ENCODE assay signal across 8 mouse cellular contexts in genomic region chr13:99239161-99239530, GRCm38 (mm10). TPM values are rescaled to one million over a fixed set of nuclear protein-coding genes. Genes with fewer than 3 reads are reported as not detected.
A peak's percentile ranks its signal among the peaks of the same experiment; 100 is the strongest.
DNase-seq lines count a peak whose midpoint lies in the region; ATAC-seq lines count a peak whose summit lies in the region.

No protein-coding gene starts in this region.

- H3K4me1 ChIP-seq in kidney, embryonic 15.5 days, result peaks cover 58% of the 10 kb centered on the region
- peaks cover 28% of the 10 kb centered on the region for H3K4me1 ChIP-seq in embryonic facial prominence, embryonic 13.5 days
- peaks cover 27% of the 10 kb centered on the region for H3K4me1 ChIP-seq in neural tube, embryonic 13.5 days (replicated peaks)

- DNase-seq in kidney, adult 18-20 months, result no peak
- DNase-seq in kidney, postnatal 4 days, result peak; percentile 55 to 72
- no peak for DNase-seq in thymus, postnatal 36 days
- DNase-seq in thymus, postnatal 0 days (ENCODE audit: low spot score), result no peak
- DNase-seq in thymus, postnatal 25 days, result no peak

- H3K9me3 ChIP-seq in kidney, embryonic 15.5 days (replicated peaks), result no peaks in the 10 kb centered on the region
- H3K9me3 ChIP-seq in embryonic facial prominence, embryonic 13.5 days, result no peaks in the 10 kb centered on the region
- no peaks in the 10 kb centered on the region for H3K9me3 ChIP-seq in neural tube, embryonic 13.5 days

- no peaks in the 10 kb centered on the region for H3K27me3 ChIP-seq in kidney, embryonic 15.5 days
- H3K27me3 ChIP-seq in embryonic facial prominence, embryonic 13.5 days, result no peaks in the 10 kb centered on the region
- H3K27me3 ChIP-seq in neural tube, embryonic 13.5 days, result no peaks in the 10 kb centered on the region

- no peak for ATAC-seq in kidney, embryonic 15.5 days (replicated peaks; ENCODE audit: low FRiP score)
- ATAC-seq in embryonic facial prominence, embryonic 13.5 days (ENCODE audit: insufficient number of reproducible peaks, insufficient read depth, low FRiP score, low TSS enrichment, low read depth), result no peak
- ATAC-seq in neural tube, embryonic 13.5 days (ENCODE audit: low read depth), result 0 out of 2 replicates have a peak, but pooled peaks have one; percentile 28

- 5% methylated on average over 7 of the region's 7 CpGs for WGBS in kidney, embryonic 15.5 days
- WGBS in embryonic facial prominence, embryonic 13.5 days, result 11% methylated on average over 7 of the region's 7 CpGs
- 20% methylated on average over 7 of the region's 7 CpGs for WGBS in neural tube, embryonic 13.5 days

- no peak overlapping the region for H3K9ac ChIP-seq in kidney, embryonic 15.5 days
- H3K9ac ChIP-seq in embryonic facial prominence, embryonic 13.5 days, result no peak overlapping the region
- no peak overlapping the region for H3K9ac ChIP-seq in neural tube, embryonic 13.5 days

- H3K4me2 ChIP-seq in kidney, embryonic 15.5 days, result no peak overlapping the region
- H3K4me2 ChIP-seq in embryonic facial prominence, embryonic 13.5 days, result peak overlapping the region; percentile 1; the same call in 1 of the 2 replicates
- H3K4me2 ChIP-seq in neural tube, embryonic 13.5 days, result no peak overlapping the region

- H3K4me3 ChIP-seq in kidney, embryonic 15.5 days (replicated peaks), result no peak overlapping the region
- no peak overlapping the region for H3K4me3 ChIP-seq in embryonic facial prominence, embryonic 13.5 days
- H3K4me3 ChIP-seq in neural tube, embryonic 13.5 days, result no peak overlapping the region

- H3K36me3 ChIP-seq in kidney, embryonic 15.5 days, result no peaks in the 10 kb centered on the region
- H3K36me3 ChIP-seq in embryonic facial prominence, embryonic 13.5 days, result no peaks in the 10 kb centered on the region
- no peaks in the 10 kb centered on the region for H3K36me3 ChIP-seq in neural tube, embryonic 13.5 days

- peak overlapping the region; percentile 94 for H3K27ac ChIP-seq in kidney, embryonic 15.5 days
- peak overlapping the region; percentile 57 for H3K27ac ChIP-seq in embryonic facial prominence, embryonic 13.5 days
- peak overlapping the region; percentile 73 for H3K27ac ChIP-seq in neural tube, embryonic 13.5 days (replicated peaks)

RNA-seq across cellular contexts. Expression of gene Zfp366, which starts 54.5 kb away (rescaled TPM):
- 0.99 and 1.1 TPM in 2 replicates for polyA plus RNA-seq in kidney, embryonic 15.5 days (2015; fragmentation: Nextera tagmentation; extraction: Ambion mirVana)
- 0.42 and 0.48 TPM in 2 replicates for polyA plus RNA-seq in embryonic facial prominence, embryonic 13.5 days (2015; fragmentation: Nextera tagmentation; extraction: Ambion mirVana)
- polyA plus RNA-seq in neural tube, embryonic 13.5 days (2015; fragmentation: Nextera tagmentation; extraction: Ambion mirVana), result 0.56 and 0.92 TPM in 2 replicates
- 0.27 and 0.55 TPM in 2 replicates for polyA plus RNA-seq in thymus, postnatal 0 days (2015; fragmentation: Nextera tagmentation; extraction: Ambion mirVana)

Comparison
In these comparisons a context has a peak if more than half of its experiments do, and no peak if none do; other contexts are left out.
1. DNase-seq: peak in kidney, postnatal 4 days (2 of 2); none in kidney, adult 18-20 months (single experiment), thymus, postnatal 36 days (0 of 2), thymus, postnatal 0 days (single experiment) and thymus, postnatal 25 days (single experiment).
2. Peak in every context shown above with its lines, with median percentiles within 50 percentile points of each other: H3K27ac ChIP-seq.